Mouse (Mus musculus) kidney, adult 2 months (tissue): ENCODE data around the gene Gm49361. TPM values are rescaled to one million over a fixed set of nuclear protein-coding genes. Genes with fewer than 3 reads are reported as not detected.
A peak's percentile ranks its signal among the peaks of the same experiment; 100 is the strongest.

Experiments
- DNase-seq: peaks from one replicate; pipeline ENCODE4 v3.0.0; 2021
- H3K27ac ChIP-seq: fragments of 200-500 bp; 2 replicates; pipeline ENCODE4 v1.5.1; 2012; ENCODE audit warnings: low read depth, low read length, control low read depth, inconsistent platforms; ENCODE audit not compliant: insufficient read depth
- H3K27me3 ChIP-seq: fragments of 200-500 bp; replicated peaks from 2 replicates; pipeline ENCODE4 v1.6.1; 2012; ENCODE audit warnings: mild to moderate bottlenecking, moderate library complexity, low read length, inconsistent platforms; ENCODE audit not compliant: control insufficient read depth, insufficient read depth
- H3K36me3 ChIP-seq: fragments of 200-500 bp; 2 replicates; pipeline ENCODE4 v1.6.1; 2012; ENCODE audit warnings: mild to moderate bottlenecking, moderate library complexity, low read length, inconsistent platforms; ENCODE audit not compliant: control insufficient read depth, insufficient read depth
- H3K4me1 ChIP-seq: fragments of 200-500 bp; 2 replicates; pipeline ENCODE4 v1.6.1; 2011; ENCODE audit warnings: low read length; ENCODE audit not compliant: control insufficient read depth, insufficient read depth
- H3K4me3 ChIP-seq: fragments of 200-500 bp; 2 replicates; pipeline ENCODE4 v1.5.1; 2011; ENCODE audit warnings: mild to moderate bottlenecking, low read depth, low read length, control low read depth; ENCODE audit not compliant: insufficient read depth
- CTCF ChIP-seq: fragments of 200-500 bp; conservative IDR thresholded peaks from 2 replicates; pipeline ENCODE4 v1.5.1; 2011; ENCODE audit warnings: low read depth, mild to moderate bottlenecking, control low read depth, low read length, moderate library complexity, mixed read lengths; ENCODE audit not compliant: insufficient read depth, insufficient read length
- POLR2A ChIP-seq: fragments of 200-500 bp; IDR thresholded peaks from one replicate; pipeline ENCODE4 v1.6.1; 2011; ENCODE audit warnings: low read depth, low read length, control low read depth
- WGBS: fragments of 180-500 bp; shearing (Covaris S2); methylation state at CpG from one replicate; pipeline ENCODE4 v1.1.7; 2018; 5-methylcytosine and 5-hydroxymethylcytosine counted together
- polyA plus RNA-seq: library from polyadenylated mRNA; depleted of rRNA; stranded (reverse); fragments of >200 nt; gene quantifications from 2 replicates; pipeline ENCODE4 v1.2.3, GENCODE M21; 2012; rRNA removed

Gene Gm49361
- not detected in 2 replicates for polyA plus RNA-seq

GRCm38 (mm10) chr14:57746001-57746771 lies at the start of gene Gm49361:
Gm49361 (minus strand) TSS chr14:57746103.
- H3K4me3 ChIP-seq: peak within 1 kb of the TSS; percentile 98
- peak; percentile 97 for DNase-seq
- H3K36me3 ChIP-seq: no peaks in the 10 kb centered on the region
- H3K27ac ChIP-seq: peak within 1 kb of the TSS; percentile 90
- no peaks in the 10 kb centered on the region for H3K27me3 ChIP-seq
- TF ChIP-seq CTCF (no peak), POLR2A (peak; percentile 74)
- under 1% methylated on average over 67 of the region's 68 CpGs for WGBS
- peaks cover 15% of the 10 kb centered on the region for H3K4me1 ChIP-seq

DNA sequence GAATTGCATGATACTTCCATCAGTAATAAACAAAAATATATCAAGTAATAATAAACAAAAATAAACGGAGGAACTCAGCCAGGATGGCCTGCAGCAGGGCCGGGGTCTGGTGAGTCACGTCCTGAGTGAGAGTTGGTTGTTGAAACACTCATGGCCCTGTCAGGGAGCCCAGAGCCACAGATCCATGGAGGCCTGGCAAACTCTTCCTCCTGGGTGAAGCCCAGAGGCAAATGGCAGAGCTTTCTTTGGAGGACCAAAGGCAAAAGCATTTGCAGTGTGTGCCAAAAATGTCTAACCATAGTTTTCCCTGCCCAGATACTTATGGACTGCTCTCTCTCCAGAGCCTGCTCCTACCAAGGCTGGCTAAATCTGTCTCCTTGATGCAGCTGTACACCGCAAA lies 45.3 kb upstream of the Gm49361 start:
- Histone ChIP-seq H3K36me3 (no peaks in the 10 kb centered on the region), H3K4me1 (no peaks in the 10 kb centered on the region), H3K27ac (no peak overlapping the region), H3K27me3 (no peaks in the 10 kb centered on the region), H3K4me3 (no peak overlapping the region)
- DNase-seq: no peak
- 79% methylated on average over 4 of the region's 4 CpGs for WGBS
- TF ChIP-seq CTCF (no peak), POLR2A (no peak)

- Histone ChIP-seq H3K27ac (no peak overlapping the region), H3K4me1 (no peaks in the 10 kb centered on the region), H3K4me3 (no peak overlapping the region), H3K36me3 (no peaks in the 10 kb centered on the region), H3K27me3 (no peaks in the 10 kb centered on the region)
- 89% methylated on average over 9 of the region's 9 CpGs for WGBS
- no peak for TF ChIP-seq CTCF
- TF ChIP-seq POLR2A: no peak
- no peak for DNase-seq
These were observed 43.9 kb upstream of the Gm49361 start for GRCm38 (mm10) chr14:57789759-57790158.

GRCm38 (mm10) chr14:57789311-57789710 lies 43.4 kb upstream of the Gm49361 start:
- Histone ChIP-seq H3K27ac (no peak overlapping the region), H3K4me1 (no peaks in the 10 kb centered on the region), H3K36me3 (no peaks in the 10 kb centered on the region), H3K27me3 (no peaks in the 10 kb centered on the region), H3K4me3 (no peak overlapping the region)
- TF ChIP-seq CTCF (no peak), POLR2A (no peak)
- no peak for DNase-seq
- WGBS: 70% methylated on average over 2 of the region's 2 CpGs

- 70% methylated on average over 4 of the region's 4 CpGs for WGBS
These were observed 41.5 kb upstream of the Gm49361 start for GRCm38 (mm10) chr14:57787406-57787805.

GRCm38 (mm10) chr14:57772157-57772815 lies 26.4 kb upstream of the Gm49361 start:
- Histone ChIP-seq H3K27me3 (no peaks in the 10 kb centered on the region; the same call in 1 of the 2 replicates), H3K4me1 (no peaks in the 10 kb centered on the region), H3K36me3 (no peaks in the 10 kb centered on the region), H3K27ac (no peak overlapping the region), H3K4me3 (no peak overlapping the region)
- DNase-seq: no peak
- no peak for TF ChIP-seq POLR2A
- TF ChIP-seq CTCF: no peak
- 85% methylated on average over 6 of the region's 6 CpGs for WGBS

More at GRCm38 (mm10) chr14:57787406-57787805, 41.5 kb upstream of the Gm49361 start:
- Histone ChIP-seq H3K4me1 (no peaks in the 10 kb centered on the region), H3K27ac (no peak overlapping the region), H3K36me3 (no peaks in the 10 kb centered on the region), H3K27me3 (no peaks in the 10 kb centered on the region), H3K4me3 (no peak overlapping the region)
- TF ChIP-seq POLR2A: no peak
- TF ChIP-seq CTCF: no peak
- no peak for DNase-seq

- 70% methylated on average over 5 of the region's 5 CpGs for WGBS
These were observed 23.2 kb upstream of the Gm49361 start for GRCm38 (mm10) chr14:57769102-57769501.

More at GRCm38 (mm10) chr14:57769102-57769501, 23.2 kb upstream of the Gm49361 start:
- Histone ChIP-seq H3K4me3 (no peak overlapping the region), H3K27me3 (no peaks in the 10 kb centered on the region; the same call in 1 of the 2 replicates), H3K4me1 (no peaks in the 10 kb centered on the region), H3K27ac (no peak overlapping the region; the same call in 1 of the 2 replicates), H3K36me3 (no peaks in the 10 kb centered on the region)
- peak; percentile 10 for DNase-seq
- TF ChIP-seq POLR2A: no peak
- TF ChIP-seq CTCF: no peak
